Mouse (Mus musculus): ENCODE results near the gene Gm20388.
A peak's percentile ranks its signal among the peaks of the same experiment; 100 is the strongest.

Gene Gm20388

DNA sequence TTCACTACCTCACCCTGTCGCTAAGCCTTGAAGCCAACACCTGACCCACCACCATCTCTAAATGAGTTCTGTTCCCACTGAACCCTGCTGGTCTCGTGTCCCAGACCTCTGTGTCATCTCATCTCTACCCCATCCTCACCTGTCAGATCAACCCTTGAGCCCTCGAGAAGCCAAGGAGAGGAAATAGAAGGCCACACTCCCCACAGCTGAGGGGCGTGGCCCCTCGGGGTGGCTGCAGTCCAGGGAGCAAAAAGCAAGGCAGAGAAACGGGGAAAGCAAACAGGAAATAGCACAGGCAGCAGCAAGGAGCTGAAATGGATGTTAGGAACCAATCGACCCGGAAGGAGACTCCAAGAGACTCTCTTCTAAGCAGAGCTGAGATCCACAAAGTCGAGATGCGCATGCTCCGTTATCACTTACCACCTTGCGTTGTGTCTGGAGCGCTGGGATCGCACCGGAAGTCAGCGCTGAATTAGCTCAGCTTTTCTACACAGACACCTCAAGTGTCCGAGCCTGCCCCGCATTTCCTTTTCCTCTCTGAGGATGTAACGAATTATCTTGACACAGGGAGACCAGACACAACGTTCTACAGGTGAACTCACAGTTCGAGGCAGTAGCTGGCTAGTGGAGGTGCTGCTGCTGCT lies 3876.7 kb downstream of the Gm20388 start:
- DNase-seq (ENCODE audit: low spot score in 2 of 2) = no peak

DNA sequence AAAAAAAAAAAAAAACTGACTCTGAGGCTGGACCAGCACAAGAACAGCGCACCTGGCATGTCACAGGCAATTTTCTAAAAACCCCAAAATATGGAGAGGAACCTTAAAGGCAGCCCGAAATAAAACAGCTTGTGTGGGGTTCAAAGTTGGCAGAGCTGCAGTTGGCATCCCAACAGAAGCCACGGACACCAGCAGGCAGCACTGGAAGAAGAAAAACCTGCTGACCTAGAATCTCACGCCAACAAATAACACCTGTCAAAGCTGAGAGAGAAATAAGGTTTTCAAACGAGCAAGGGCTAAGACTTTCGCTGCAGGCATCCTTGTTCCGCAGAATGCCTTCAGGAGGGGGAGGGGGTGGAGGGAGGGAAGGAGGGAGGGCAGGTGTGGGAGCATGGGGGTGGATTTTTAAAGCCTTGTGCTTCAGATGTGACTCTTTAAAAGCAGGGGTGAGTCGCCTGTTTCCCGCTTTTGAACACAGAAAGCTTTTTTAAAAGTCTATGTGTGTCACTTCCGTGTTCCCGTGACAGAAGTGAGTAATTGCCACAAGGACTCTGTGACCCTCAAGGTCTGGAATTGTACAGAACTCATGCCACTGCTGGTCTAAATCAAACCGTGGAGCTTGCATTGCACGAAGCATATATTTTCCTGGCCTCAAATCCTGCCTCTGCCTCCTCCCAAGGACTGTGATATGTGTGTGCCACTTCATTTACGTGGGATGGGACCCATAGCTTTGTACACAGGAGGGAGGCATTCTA lies 3878.0 kb downstream of the Gm20388 start:
- DNase-seq (ENCODE audit: low spot score in 2 of 2) = no peak

DNA sequence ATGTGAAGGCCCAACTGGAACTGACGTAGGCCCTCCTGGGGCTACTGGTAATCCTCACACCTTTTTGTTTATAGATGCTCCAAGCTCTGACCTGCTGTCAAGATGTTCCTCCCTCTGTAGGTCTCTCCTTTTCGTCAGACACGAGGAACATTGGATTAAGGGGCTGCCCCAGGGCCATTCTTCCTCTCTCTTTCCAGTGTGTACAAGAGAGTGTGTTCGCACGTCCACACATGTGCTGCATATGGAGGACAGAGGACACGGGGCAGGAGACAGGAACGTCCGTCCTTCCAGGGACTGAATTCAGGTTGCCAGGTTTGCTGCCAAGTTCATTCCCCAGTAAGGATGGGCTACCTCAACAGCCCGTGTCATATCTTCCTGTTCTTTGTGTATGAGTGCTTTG lies 3878.8 kb downstream of the Gm20388 start:
- no peak for DNase-seq (ENCODE audit: low spot score in 2 of 2)

DNA sequence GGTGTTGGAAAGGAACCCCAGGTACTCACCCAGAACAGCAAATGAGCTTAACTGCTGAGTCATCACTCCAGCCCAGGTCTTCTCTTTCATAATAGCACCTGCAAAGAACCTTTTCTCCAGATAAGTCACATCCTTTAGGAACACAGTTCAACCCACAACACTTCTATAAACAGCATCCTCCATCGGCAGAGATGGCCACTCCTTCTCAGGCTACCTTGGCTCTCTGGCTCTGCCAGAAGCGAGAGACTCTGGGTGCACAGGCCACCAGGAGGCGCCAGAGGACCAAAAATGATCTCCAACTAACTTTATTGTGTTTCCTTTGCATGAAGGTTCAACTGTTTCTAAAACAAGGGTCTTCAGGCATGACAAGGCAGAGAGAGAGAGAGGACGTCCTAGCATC lies 3879.3 kb downstream of the Gm20388 start:
- peak; percentile 86 to 89 for DNase-seq (ENCODE audit: low spot score in 2 of 2)

DNA sequence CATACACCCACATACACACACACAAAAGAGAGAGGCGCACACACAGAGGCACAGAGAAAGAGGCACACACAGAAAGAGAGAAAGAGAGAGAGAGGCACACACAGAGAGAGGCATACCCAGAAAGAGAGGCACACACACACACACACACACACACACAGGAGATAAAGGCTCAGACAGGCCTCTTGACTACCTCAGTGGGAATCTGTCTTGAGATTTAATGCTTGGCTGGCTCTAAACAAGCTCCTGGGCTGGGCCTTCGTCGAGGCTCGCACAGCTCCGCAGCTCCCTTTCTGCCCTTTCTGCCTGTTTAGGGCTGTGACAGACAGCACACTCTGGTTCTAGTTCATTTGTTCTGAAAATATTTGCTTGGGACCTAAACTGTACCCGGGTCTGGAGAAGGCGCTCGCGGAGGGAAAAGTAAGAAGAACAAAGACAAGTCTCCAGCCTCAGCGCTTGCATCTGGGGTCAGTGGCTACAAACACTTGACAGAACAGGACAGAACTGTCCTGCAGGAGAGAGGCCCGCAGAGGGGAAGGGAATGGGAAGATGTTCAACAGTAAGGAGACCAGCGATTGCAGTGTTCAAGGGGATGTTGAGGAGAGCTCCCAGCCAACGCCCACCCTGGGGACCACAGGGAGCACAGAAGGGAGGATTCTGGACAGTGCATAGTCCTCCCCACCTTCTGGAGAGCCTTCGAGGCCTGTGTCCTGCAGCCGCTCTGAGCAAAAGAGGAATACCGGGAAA lies 3880.6 kb downstream of the Gm20388 start:
- no peak for DNase-seq (ENCODE audit: low spot score in 2 of 2)

DNA sequence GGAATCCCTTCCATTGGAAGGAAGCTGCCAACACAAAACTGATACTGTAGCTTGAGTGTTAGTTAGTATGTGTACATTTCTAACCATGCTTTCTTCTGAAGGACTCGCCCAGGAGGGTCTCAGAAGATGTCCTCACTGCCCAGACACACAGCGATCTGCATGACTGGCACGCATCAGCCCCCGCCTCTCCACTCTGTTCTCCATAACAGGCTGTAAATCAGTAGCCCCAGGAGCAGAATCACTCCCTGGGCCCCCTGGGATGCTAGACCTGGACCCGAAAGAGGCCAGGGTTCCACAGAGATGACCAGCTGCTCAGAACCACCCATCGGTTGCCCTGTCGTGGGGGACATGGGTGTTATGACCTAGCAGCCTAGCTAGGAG lies 3881.2 kb downstream of the Gm20388 start:
- DNase-seq (ENCODE audit: low spot score in 2 of 2) = no peak

DNA sequence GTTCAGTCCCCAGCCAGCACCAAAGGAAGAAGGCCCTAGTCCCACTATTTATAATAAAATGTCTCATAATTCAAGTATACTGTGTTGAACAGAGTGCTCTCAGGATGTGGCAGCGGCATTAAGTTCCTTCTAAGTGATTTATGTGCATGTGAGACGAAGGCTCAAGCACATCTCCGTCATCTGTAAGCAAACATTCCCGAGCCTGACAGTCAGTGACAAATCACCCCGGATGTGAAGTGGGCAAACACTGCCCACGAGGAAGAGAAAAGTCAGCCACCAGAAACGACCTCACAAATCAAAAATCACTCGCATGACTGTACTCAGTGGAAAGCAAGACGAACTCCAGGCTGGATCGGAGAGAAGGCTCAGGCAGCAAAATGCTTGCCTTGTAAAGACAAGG lies 3883.3 kb downstream of the Gm20388 start:
- no peak for DNase-seq (ENCODE audit: low spot score in 2 of 2)

DNA sequence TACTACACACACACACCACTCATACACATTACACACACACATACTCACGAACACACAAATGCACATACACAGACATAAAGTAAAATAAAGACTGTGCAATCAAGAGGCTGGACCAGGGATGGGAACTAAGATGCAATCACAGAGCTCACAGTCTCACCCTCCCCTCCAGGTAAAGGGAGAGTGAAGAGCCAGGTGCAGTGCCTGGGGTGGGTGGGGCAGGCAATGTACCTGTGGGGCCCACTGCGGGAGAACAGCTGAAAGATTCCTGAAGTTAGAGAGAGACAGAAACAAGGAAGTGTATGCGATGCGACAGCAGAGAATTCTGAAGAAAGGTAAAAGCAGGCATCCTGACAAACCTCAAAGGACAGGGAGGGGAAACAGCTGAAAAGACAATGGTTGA lies 3884.1 kb downstream of the Gm20388 start:
- no peak for DNase-seq (ENCODE audit: low spot score in 2 of 2)

DNA sequence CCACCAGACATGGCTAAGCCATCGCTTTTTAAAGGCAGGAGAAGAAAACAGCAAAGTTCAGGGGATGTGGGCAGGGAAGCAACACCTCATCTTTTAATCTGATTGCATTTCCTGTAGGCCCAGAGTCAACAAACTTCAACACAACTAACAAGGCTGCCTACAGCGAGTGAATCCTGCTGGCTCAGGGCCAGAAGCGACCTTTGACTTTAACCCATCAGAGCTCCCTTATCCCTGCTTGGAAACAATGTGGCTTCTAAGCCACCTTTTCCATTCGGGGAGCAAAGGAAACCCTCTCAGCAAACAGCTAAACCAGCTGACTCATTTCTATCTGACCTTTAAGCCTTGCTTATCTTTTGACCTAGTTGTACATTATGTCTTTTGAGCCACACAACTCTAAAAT lies 3886.1 kb downstream of the Gm20388 start:
- no peak for DNase-seq (ENCODE audit: low spot score in 2 of 2)

DNA sequence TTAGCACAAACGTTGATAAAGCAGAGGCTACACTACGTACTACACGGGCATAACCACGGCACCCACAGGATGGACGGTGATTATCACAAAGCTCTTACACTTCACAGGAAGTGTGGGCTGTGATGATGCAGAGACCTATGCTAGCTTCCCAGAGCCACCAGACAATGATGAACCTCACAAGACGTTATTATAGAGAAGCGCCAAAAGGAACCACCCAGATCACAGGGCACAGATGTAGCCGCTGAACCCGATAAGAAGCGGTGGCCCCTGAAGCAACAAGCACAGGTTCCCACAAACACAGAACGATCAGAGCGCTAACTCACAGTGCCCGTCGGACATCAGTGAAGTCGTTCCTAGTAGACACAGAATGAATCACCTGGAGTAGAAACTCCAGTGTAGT lies 3887.3 kb downstream of the Gm20388 start:
- no peak for DNase-seq (ENCODE audit: low spot score in 2 of 2)

DNA sequence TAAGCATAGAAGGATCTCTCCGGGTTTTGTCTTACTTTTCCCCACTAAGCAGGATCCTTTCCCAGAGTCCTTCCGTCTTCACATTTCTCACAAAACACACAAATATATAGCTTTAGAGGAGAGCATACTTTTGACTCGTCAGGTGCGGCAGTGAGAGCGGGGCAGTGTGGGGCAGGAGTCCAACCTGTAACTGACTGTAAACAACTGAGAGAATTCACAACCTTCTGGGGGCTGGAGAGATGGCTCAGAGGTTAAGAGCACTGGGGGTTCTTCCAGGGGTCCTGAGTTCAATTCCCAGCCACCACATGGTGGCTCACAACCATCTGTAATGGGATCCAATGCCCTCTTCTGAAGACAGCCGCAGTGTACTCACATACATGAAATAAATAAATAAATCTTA lies 3888.8 kb downstream of the Gm20388 start:
- DNase-seq (ENCODE audit: low spot score in 2 of 2) = no peak

DNA sequence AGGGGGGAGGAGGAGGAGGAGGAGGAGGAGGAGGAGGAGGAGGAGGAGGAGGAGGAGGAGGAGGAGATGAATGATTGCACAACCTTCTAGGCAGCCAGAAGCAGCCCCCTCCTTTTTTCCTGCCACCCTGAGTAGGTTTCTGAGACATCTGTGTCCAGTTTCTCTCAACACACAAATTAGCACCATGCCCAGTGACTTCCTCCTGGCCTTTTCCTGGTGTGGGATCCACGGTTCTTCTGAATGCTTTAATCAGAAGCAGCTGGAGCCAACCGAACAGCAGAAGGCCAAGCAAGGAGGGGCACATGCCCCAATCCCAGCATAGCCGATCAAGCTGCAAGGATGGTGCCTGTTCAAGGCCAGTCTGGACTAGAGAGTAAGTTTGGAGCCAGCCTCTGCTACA lies 3889.2 kb downstream of the Gm20388 start:
- no peak for DNase-seq (ENCODE audit: low spot score in 2 of 2)

DNA sequence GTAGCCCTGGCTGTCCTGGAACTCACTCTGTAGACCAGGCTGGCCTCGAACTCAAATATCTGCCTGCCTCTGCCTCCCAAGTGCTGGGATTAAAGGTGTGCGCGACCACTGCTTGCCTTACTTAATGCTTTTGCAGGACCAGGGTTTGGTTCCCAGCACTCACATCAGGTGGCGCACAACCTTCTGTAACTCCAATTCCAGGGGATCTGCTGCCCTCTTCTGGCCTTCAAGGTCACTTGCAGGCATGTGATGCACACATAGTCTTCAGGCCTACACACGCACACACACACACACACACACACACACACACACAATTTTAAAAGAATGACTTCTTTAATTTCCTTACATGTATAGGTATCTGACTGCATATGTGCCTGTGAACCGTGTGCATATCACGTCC lies 3890.2 kb downstream of the Gm20388 start:
- DNase-seq (ENCODE audit: low spot score in 2 of 2) = no peak

DNA sequence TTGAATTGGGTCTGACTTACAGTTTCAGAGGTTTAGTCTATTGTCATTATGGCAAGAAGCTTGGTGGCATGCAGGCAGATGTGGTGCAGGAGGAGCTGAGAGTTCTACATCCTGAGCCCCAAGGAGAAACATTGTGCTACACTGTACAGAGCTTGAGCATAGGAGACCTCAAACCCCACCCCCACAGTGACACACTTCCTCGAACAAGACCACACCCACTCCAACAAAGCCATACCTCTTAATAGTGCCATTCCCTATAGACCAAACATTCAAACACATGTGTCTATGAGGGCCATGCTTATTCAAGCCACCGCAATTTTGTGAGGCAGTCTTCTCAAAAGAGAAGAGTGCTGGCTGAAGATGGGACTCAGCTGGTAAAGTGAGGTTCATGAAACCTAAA lies 3890.9 kb downstream of the Gm20388 start:
- no peak for DNase-seq (ENCODE audit: low spot score in 2 of 2)

DNA sequence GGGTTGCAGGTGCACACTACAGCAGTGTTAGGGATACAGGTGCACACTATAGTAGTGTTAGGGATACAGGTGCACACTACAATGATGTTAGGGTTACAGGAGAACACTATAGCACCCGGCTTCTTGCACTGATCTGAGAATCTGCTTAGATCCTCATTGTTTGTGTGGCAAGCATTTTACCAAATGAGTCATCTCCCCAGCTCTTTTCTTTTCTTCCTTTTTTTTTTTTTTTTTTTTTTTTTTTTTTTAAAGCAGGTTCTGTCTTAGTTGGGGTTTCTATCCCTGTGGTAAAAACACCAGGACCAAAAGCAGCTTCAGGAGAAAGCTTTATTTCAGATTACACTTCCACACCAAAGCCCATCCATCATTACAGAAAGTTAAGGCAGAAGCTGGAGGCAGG lies 3893.0 kb downstream of the Gm20388 start:
- DNase-seq (ENCODE audit: low spot score in 2 of 2) = no peak

DNA sequence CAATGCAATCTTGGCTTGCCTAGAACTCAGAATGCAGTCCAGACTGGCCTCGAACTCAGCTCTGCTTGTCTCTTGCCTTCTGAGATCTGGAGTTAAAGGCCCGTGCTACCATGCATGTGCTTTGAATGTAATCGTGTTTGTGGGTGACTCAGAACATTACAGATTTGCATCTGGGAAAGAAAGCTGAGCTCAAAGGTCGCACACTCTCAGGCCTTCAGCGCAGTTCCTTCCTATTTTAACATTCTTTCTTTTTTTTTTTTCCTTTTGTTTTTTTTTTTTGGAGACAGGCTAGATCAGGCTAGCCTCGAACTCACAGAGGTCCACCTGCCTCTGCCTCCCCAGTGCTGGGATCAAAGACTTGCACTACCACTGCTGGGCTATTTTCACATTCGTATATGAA lies 3893.9 kb downstream of the Gm20388 start:
- no peak for DNase-seq (ENCODE audit: low spot score in 2 of 2)

DNA sequence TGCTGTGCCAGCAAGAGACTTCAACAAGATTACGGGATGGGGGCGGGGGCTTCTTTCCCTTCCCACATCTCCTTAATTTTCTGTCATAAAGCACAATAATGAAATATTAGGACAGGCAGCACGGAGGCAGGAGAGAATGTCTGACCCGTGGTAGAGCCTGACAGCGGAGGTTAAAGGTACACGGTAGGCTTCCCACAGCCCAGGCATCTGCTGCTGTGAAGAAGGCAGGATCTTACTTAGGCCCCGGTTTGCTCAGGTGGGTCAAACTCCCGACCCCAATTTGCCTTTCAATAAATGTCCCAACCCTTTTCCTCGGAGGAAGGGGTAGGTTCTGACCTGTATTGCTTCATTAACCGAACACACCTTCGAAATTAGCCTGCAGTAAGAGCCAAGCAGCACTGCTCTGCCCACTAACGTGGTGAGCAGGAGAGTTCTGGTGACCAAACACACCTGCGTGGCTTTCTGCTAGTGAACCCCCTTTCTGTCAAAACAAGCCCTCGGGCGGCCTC lies 3894.6 kb downstream of the Gm20388 start:
- DNase-seq (ENCODE audit: low spot score in 2 of 2) = no peak

DNA sequence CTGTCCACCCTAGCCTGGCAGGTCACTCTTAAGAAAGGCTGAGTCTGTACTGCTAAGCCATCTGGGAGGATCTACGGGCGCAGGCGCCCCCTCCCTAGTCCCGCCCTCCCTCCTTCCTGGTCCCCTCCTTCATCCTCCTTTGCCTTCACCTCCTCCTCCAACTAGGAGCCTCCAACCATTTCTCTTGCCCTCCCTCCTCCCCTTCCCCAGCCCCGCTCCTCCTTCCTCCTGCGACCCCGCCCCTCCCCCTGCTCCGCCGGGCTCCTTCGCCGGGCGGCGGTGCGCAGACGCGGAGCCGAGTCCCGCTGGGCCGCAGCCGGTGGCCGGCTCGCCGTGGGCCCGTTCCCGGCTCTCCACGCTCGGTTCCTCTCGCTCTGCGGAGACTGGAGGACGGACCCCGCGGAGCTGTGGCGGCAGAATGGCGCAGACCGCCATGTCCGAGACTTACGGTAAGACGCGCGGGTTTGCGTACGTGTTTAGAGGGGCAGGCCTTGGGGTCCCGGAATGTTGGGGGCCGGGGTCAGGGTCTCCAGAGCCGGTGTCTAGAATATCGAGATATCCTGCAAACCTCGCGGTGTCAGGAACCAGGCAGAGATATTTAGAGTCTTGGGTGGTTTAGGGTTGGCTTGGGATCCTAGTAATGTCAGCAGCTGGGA lies 3895.2 kb downstream of the Gm20388 start, which contains the start of gene Rab4a:
Gene Rab4a, plus strand, starts transcription at position 268 of the 656 bp plus-strand sequence.
- DNase-seq (ENCODE audit: low spot score in 2 of 2) = peak; percentile 53 to 62

DNA sequence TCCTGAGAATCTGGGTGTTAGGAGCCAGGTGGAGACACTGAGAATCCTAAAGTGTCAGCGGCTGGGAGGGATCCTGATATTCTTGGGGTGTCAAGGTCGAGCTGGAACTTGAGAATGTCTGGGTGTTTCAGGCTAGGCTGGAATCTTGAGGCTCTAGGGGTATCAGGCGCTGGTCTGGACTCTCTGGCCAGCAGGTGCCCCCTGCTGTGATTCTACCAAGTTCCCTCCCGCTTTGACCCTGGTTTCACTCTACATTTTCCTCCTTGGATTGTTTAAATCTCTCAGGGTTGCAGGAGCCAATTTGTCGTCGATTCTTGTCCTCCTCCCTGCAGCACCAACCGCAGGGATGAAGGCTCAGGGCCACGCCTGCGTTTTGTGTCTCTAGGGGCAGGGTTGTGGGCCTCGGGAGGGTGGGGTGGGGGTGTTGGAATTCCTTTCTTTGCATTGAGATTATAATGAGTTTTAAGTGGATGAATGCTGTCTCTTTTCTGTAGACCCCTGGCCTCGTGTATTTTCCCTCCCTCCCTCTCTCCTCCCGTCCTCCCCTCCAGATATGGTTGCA lies 3895.8 kb downstream of the Gm20388 start:
- no peak for DNase-seq (ENCODE audit: low spot score in 2 of 2)

DNA sequence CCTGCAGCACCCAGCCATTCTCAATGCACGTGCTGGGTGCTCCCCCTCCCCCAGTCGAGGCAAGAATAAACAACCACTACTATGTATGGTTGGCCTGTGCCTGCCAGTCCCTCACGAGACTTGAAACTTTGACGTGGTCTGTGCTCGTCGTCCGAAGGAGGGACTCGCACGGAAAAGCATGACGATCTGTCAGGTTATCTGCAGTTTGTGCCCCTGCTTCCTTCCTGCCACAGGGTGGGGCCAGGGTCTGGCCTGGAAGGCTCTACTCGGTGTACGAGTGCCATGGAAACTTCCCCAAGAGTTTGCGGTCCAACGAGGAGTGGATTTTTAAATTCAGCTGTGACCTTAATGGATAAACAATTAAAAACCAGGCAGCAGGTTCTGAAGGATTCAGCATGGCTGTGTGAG lies 3896.4 kb downstream of the Gm20388 start:
- no peak for DNase-seq (ENCODE audit: low spot score in 2 of 2)

DNA sequence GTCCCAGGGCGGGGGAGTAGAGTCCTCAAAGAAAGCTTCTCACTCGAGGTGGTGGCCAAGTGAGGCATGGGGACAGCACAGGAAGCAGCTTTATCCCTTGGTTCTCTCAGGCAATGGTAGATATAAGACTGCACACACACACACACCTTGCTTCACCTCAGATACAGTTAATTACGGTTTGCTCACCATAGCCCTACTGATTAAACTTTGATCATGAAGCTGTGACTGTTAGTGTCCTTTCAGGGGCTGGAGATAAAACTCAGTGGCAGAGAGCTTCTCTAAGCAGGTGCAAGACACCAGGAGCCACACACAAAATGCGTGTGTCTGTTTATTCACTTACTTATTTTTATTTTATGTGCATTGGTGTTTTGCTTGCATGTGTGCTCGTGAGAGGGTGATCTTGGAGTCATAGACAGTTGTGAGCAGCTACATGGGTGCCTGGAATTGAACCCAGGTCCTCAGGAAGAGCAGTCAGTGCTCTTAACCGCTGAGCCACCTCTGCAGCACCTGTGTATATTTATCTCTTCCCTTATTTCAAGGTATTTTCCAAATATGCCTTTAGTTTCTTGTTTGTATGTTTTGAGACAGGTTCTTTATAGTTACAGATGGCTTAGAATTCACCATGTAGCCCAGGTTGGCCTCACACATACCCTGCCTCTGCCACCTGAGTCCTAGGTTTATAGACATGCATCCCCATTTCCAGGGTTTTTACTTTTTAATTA lies 3897.4 kb downstream of the Gm20388 start:
- no peak for DNase-seq (ENCODE audit: low spot score in 2 of 2)

All from frontal cortex, postnatal 25 days (tissue).